Mouse (Mus musculus) kidney, adult 2 months (tissue): ENCODE results near the gene Stx3. TPM values are rescaled to one million over a fixed set of nuclear protein-coding genes. Genes with fewer than 3 reads are reported as not detected.

Experiments used
- DNase-seq: peaks from one replicate; pipeline ENCODE4 v3.0.0; 2021
- H3K27ac ChIP-seq: fragments of 200-500 bp; 2 replicates; pipeline ENCODE4 v1.5.1; 2012; ENCODE audit warnings: low read depth, low read length, control low read depth, inconsistent platforms; ENCODE audit not compliant: insufficient read depth
- H3K27me3 ChIP-seq: fragments of 200-500 bp; replicated peaks from 2 replicates; pipeline ENCODE4 v1.6.1; 2012; ENCODE audit warnings: mild to moderate bottlenecking, moderate library complexity, low read length, inconsistent platforms; ENCODE audit not compliant: control insufficient read depth, insufficient read depth
- H3K36me3 ChIP-seq: fragments of 200-500 bp; 2 replicates; pipeline ENCODE4 v1.6.1; 2012; ENCODE audit warnings: mild to moderate bottlenecking, moderate library complexity, low read length, inconsistent platforms; ENCODE audit not compliant: control insufficient read depth, insufficient read depth
- H3K4me1 ChIP-seq: fragments of 200-500 bp; 2 replicates; pipeline ENCODE4 v1.6.1; 2011; ENCODE audit warnings: low read length; ENCODE audit not compliant: control insufficient read depth, insufficient read depth
- H3K4me3 ChIP-seq: fragments of 200-500 bp; 2 replicates; pipeline ENCODE4 v1.5.1; 2011; ENCODE audit warnings: mild to moderate bottlenecking, low read depth, low read length, control low read depth; ENCODE audit not compliant: insufficient read depth
- CTCF ChIP-seq: fragments of 200-500 bp; conservative IDR thresholded peaks from 2 replicates; pipeline ENCODE4 v1.5.1; 2011; ENCODE audit warnings: low read depth, mild to moderate bottlenecking, control low read depth, low read length, moderate library complexity, mixed read lengths; ENCODE audit not compliant: insufficient read depth, insufficient read length
- POLR2A ChIP-seq: fragments of 200-500 bp; IDR thresholded peaks from one replicate; pipeline ENCODE4 v1.6.1; 2011; ENCODE audit warnings: low read depth, low read length, control low read depth
- WGBS: fragments of 180-500 bp; shearing (Covaris S2); methylation state at CpG from one replicate; pipeline ENCODE4 v1.1.7; 2018; 5-methylcytosine and 5-hydroxymethylcytosine counted together
- polyA plus RNA-seq: library from polyadenylated mRNA; depleted of rRNA; stranded (reverse); fragments of >200 nt; gene quantifications from 2 replicates; pipeline ENCODE4 v1.2.3, GENCODE M21; 2012

Stx3 gene
- polyA plus RNA-seq, 1 experiment: 23.9 TPM

DNA sequence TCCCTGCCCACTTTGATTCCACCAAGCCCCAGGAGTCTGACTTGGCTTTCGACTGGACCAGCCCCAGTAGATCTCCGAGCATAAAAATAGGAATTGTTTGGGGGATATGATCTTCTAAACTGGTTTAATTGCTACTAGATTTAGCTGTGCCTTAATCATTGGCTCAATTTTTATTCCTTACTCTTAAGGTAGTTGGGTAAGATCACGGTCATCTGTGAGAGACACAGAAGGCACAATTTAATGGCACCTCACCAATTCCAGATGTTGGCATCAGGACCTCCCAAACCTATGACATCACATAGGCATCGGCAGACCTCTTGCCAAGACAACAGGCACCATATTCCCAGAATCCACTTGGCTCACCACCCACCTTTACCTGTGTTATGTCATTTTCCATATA is 19.9 kb upstream of the Stx3 start, which contains the start of gene Olfr1417:
TSS of gene Olfr1417 (minus strand) at position 101 of the 400 bp plus-strand sequence.
- Histone ChIP-seq H3K4me1 (0 out of 2 replicates have a peak, but pooled peaks cover 2% of the 10 kb centered on the region), H3K36me3 (no peaks in the 10 kb centered on the region), H3K27ac (no peak within 1 kb of the TSS), H3K4me3 (no peak within 1 kb of the TSS), H3K27me3 (no peaks in the 10 kb centered on the region)
- WGBS: 94% methylated on average over 4 of the region's 4 CpGs
- DNase-seq: no peak
- TF ChIP-seq CTCF (no peak), POLR2A (no peak)

DNA sequence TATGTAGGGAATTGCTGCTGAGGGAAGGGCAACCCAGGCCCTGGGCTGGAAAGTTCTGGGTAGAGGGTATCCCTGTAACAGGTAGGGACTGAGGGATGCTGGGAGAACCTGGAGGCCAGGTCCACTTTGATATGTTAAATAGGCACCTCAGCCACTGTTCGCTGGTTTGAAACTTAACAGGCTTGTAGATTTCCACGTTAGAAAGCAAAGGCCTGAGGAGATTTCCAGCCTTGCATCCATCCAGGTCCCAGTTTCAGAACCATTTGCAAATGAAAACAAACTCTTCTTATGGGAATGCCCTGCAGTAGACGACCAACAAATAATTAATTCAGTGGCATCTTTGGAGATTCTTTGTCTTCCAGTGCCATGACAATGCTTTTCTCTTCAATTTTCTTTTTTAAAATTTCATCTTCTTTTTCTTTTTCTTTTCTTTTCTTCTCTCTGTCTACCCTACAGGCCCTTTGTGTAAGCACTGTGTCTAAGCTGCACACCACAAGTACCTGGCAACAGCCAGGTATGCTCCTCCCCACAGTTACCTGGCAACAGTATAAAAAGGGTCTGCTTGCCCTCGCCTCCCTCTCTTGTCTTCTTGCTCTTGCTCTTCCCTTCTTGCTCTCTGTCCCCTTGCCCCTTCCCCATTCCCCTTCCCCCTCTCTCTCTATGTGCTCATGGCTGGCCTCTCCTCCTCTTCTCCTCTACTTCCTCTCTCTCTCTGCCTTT is 4.3 kb upstream of the Stx3 start:
- 56% methylated on average over 4 of the region's 4 CpGs for WGBS
- Histone ChIP-seq H3K4me3 (no peak overlapping the region), H3K27ac (no peak overlapping the region), H3K27me3 (no peaks in the 10 kb centered on the region; the same call in 1 of the 2 replicates), H3K36me3 (no peaks in the 10 kb centered on the region), H3K4me1 (peaks cover 6% of the 10 kb centered on the region; the same call in 1 of the 2 replicates)
- no peak for TF ChIP-seq CTCF
- no peak for TF ChIP-seq POLR2A
- DNase-seq: no peak

DNA sequence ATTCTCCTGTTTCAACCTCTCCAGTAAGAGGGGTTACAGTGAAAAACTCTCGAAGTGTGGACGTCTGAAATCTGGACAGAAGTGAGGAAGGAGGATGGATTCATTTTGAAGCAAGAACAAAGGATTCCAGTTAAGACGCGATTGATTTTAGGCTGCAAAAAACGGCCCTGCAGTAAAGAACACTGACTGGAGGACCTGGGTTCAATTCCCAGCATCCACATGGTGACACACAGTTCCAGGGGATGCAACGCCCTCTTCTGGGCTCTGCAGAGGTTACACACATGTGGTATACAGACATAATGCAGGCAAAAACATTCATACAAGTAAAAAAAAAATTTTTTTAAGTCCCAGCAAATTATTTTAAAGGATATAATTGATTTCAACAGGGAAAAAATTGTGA is 1.0 kb upstream of the Stx3 start:
- H3K27ac ChIP-seq: no peak overlapping the region
- H3K36me3 ChIP-seq: no peaks in the 10 kb centered on the region
- no peak for DNase-seq
- peaks cover 12% of the 10 kb centered on the region for H3K4me1 ChIP-seq
- H3K4me3 ChIP-seq: peak overlapping the region; percentile 63
- 34% methylated on average over 6 of the region's 6 CpGs for WGBS
- no peak for TF ChIP-seq CTCF
- no peak for TF ChIP-seq POLR2A
- H3K27me3 ChIP-seq: no peaks in the 10 kb centered on the region

DNA sequence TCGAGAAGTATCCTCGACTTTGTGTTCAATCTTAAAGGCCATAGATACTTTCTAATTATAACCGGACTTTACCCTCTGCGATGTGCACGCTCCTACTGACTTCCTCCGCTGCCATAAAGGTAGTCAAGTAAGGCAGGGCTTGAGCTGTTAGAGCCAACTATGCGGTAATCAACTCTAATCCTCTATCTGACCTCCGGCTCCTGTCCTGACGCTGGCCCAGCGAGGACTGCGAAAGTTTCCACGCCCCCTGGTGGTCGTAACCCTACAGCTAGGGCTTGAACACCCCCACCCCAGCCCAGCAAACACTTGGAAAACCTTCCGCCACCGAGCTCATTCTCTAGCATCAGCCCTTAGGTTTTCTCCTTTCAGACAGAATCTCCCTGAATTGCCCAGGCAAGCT is 597 bp upstream of the Stx3 start:
- no peak overlapping the region for H3K27ac ChIP-seq
- no peaks in the 10 kb centered on the region for H3K36me3 ChIP-seq
- peak; percentile 69 for TF ChIP-seq CTCF
- TF ChIP-seq POLR2A: no peak
- peak; percentile 87 for DNase-seq
- peaks cover 15% of the 10 kb centered on the region for H3K4me1 ChIP-seq
- 2% methylated on average over 15 of the region's 15 CpGs for WGBS
- peak overlapping the region; percentile 63 for H3K4me3 ChIP-seq
- H3K27me3 ChIP-seq: no peaks in the 10 kb centered on the region

DNA sequence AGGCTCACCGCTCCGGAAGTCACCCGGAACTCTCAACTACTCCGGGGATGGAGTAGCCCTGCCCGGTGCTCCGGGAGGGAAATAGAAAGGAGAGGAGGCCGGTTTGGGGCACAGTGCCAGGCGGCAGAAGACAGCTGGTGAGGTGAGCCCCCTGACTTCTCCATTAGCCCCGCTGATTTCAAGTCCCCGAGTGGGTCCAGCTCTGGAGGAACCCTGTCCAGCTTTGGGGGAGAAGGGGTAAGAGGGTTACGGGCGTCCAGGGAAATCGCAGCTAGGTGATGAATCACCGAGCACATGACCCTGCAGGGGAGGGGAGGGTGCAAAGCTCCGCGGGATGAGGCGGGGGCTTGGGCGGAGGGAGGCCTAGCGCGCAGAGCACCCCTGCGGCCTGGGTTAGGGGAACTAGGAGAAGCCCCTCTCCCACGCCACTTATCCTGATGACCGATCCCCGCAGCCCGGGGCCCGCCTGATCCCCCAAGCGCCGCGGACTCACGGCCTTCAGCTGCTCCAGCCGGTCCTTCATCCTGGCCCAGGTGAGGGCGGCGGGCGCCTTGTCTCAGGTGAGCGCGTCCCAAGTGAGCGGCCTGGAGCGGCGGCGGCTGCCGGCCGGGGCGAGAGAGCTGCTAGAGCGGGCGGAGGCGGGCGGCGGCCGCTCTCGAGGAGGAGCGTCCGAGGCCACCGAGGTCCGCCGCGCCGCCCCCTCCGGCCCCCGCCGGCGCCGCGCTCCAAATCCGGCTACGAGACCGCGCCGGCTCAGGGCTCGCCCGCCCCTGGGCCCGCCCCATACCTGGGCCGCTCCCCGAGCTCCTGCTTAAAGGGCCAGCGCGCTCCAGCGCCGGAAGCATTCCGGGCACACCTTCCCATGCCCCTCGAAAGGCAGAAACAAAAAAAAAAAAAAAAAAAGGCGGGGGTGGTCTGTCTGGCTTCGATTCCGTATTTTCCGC is 732 bp downstream of the Stx3 start:
- Histone ChIP-seq H3K4me1 (peaks cover 22% of the 10 kb centered on the region), H3K27me3 (no peaks in the 10 kb centered on the region), H3K27ac (peak overlapping the region; percentile 71), H3K36me3 (no peaks in the 10 kb centered on the region), H3K4me3 (peak overlapping the region; percentile 59)
- TF ChIP-seq CTCF: no peak
- no peak for TF ChIP-seq POLR2A
- DNase-seq: peak; percentile 89
- under 1% methylated on average over 77 of the region's 83 CpGs for WGBS

DNA sequence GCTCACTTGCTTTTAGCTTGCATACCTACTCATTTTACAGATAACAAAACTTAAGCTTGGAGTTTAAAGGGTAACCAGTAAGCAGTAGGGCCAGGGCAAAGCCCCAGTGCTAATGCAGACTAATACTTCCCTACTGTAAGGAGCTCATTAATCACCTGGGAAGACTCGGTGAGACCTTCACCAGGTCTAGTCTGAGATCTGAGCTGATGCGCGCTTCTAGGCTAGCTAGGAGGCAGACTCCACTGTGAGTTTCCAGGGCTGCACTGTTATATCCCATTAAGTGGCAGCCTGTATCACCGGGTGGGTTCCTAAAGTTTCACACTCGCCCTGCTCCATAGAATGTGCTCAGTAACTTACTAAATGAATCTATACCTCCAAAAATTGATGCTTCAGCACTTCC is 1.6 kb downstream of the Stx3 start:
- no peaks in the 10 kb centered on the region for H3K36me3 ChIP-seq
- TF ChIP-seq CTCF (no peak), POLR2A (no peak)
- peak overlapping the region; percentile 57 for H3K27ac ChIP-seq
- H3K4me3 ChIP-seq: peak overlapping the region; percentile 59
- 26% methylated on average over 5 of the region's 5 CpGs for WGBS
- peaks cover 28% of the 10 kb centered on the region for H3K4me1 ChIP-seq
- no peaks in the 10 kb centered on the region for H3K27me3 ChIP-seq
- DNase-seq: no peak

DNA sequence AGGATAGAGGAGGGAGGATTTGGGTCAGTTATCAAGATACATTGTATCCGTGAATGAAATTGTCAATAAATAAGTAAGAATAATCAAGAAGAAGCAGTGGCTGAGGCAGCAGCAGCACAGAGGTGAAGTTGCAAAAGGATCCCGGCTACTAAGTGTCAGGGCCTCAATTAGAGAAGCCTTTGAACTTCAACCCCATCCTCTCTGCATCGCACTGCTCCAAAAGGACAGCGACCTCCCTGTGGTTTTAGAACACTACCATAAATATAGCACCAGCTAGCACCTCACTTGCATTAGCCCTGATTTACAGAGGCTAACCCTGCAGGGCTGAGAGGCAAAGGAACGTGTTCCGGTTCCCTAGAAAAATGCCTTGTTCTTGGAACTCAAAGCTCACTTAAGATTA is 2.5 kb downstream of the Stx3 start:
- H3K27me3 ChIP-seq: no peaks in the 10 kb centered on the region
- TF ChIP-seq POLR2A (no peak), CTCF (no peak)
- peak overlapping the region; percentile 57 for H3K27ac ChIP-seq
- H3K36me3 ChIP-seq: no peaks in the 10 kb centered on the region
- peaks cover 33% of the 10 kb centered on the region for H3K4me1 ChIP-seq
- DNase-seq: peak; percentile 70
- H3K4me3 ChIP-seq: no peak overlapping the region
- WGBS: 42% methylated on average over 6 of the region's 6 CpGs
